Mouse (Mus musculus): Measurements from ENCODE around the gene Amotl2.

GRCm38 (mm10) chr9:102761599-102761998 is 45.1 kb downstream of the Amotl2 start:
- no peak for TF ChIP-seq CTCF (IDR thresholded peaks at IDR 0.05; ENCODE audit: borderline replicate concordance, insufficient read depth, low read depth, low read length)
- no peak for TF ChIP-seq POLR2A (IDR thresholded peaks at IDR 0.05; ENCODE audit: borderline replicate concordance, insufficient read depth, low read length)

Data from cerebellum, adult 2 months (tissue).